Mouse (Mus musculus): ENCODE results near the gene Rhof.

The Rhof gene

GRCm38 (mm10) chr5:123132308-123133071 is at the start of gene Rhof:
Gene Rhof (minus strand): TSS chr5:123132692.
- peak; percentile 85 for DNase-seq

GRCm38 (mm10) chr5:123181536-123181935 is 49.0 kb upstream of the Rhof start:
- DNase-seq, result peak; percentile 84

GRCm38 (mm10) chr5:123180390-123180789 is 47.9 kb upstream of the Rhof start:
- DNase-seq, result no peak

- no peak for DNase-seq
Observed at GRCm38 (mm10) chr5:123178792-123179191, 46.3 kb upstream of the Rhof start.

- DNase-seq, result peak; percentile 90
Observed at GRCm38 (mm10) chr5:123171646-123172350, 39.3 kb upstream of the Rhof start.

GRCm38 (mm10) chr5:123170365-123170764 is 37.9 kb upstream of the Rhof start:
- DNase-seq, result no peak

- no peak for DNase-seq
Observed at GRCm38 (mm10) chr5:123169284-123169683, 36.8 kb upstream of the Rhof start, which contains the start of gene Psmd9. Gene Psmd9 (plus strand): TSS chr5:123169413.

- no peak for DNase-seq
Observed at GRCm38 (mm10) chr5:123167591-123167990, 35.1 kb upstream of the Rhof start.

GRCm38 (mm10) chr5:123166437-123166836 is 33.9 kb upstream of the Rhof start:
- no peak for DNase-seq

GRCm38 (mm10) chr5:123162942-123163341 is 30.4 kb upstream of the Rhof start:
- DNase-seq, result no peak

- no peak for DNase-seq
Observed at GRCm38 (mm10) chr5:123160341-123160740, 27.8 kb upstream of the Rhof start.

- DNase-seq, result no peak
Observed at GRCm38 (mm10) chr5:123159866-123160265, 27.4 kb upstream of the Rhof start.

- DNase-seq, result no peak
Observed at GRCm38 (mm10) chr5:123159446-123159845, 27.0 kb upstream of the Rhof start.

GRCm38 (mm10) chr5:123157972-123158371 is 25.5 kb upstream of the Rhof start:
- DNase-seq, result no peak

GRCm38 (mm10) chr5:123156763-123157162 is 24.3 kb upstream of the Rhof start:
- DNase-seq, result no peak

GRCm38 (mm10) chr5:123155425-123155824 is 22.9 kb upstream of the Rhof start:
- DNase-seq, result peak; percentile 82

- DNase-seq, result no peak
Observed at GRCm38 (mm10) chr5:123152901-123153300, 20.4 kb upstream of the Rhof start.

GRCm38 (mm10) chr5:123151707-123152362 is 19.3 kb upstream of the Rhof start:
- DNase-seq, result no peak

- DNase-seq, result peak; percentile 52
Observed at GRCm38 (mm10) chr5:123151077-123151476, 18.6 kb upstream of the Rhof start.

- DNase-seq, result no peak
Observed at GRCm38 (mm10) chr5:123150641-123151040, 18.1 kb upstream of the Rhof start.

GRCm38 (mm10) chr5:123149451-123150400 is 17.2 kb upstream of the Rhof start:
- peak; percentile 92 for DNase-seq

- no peak for DNase-seq
Observed at GRCm38 (mm10) chr5:123148073-123148722, 15.7 kb upstream of the Rhof start.
